Mouse (Mus musculus) megakaryocyte, embryonic 14.5 days (primary cell): ENCODE data around the gene Slc25a45. TPM values are rescaled to one million over a fixed set of nuclear protein-coding genes. Genes with fewer than 3 reads are reported as not detected.

Source experiments
- H3K27me3 ChIP-seq: replicated peaks from 2 replicates; pipeline ENCODE3; 2012; ENCODE audit warnings: inconsistent platforms
- H3K36me3 ChIP-seq: replicated peaks from 2 replicates; pipeline ENCODE3; 2012; ENCODE audit warnings: low read length, inconsistent platforms, mixed read lengths
- H3K4me1 ChIP-seq: 2 replicates; pipeline ENCODE4 v1.6.1; 2012; ENCODE audit warnings: inconsistent platforms
- H3K4me3 ChIP-seq: replicated peaks from 2 replicates; pipeline ENCODE3; 2012; ENCODE audit warnings: moderate library complexity, mild to moderate bottlenecking, inconsistent platforms
- H3K9me3 ChIP-seq: 2 replicates; pipeline ENCODE4 v1.6.1; 2012; ENCODE audit warnings: inconsistent platforms
- FLI1 ChIP-seq: IDR thresholded peaks from 2 replicates; pipeline ENCODE4 v1.6.1; 2012; ENCODE audit warnings: low read length, inconsistent platforms, mixed read lengths
- GATA1 ChIP-seq: IDR thresholded peaks from 3 replicates; pipeline ENCODE4 v1.6.1; 2012; ENCODE audit warnings: mixed read lengths, low read length, inconsistent platforms, borderline replicate concordance
- polyA plus RNA-seq: library from polyadenylated mRNA; stranded (reverse); fragments of >175 nt; gene quantifications from 2 replicates; pipeline ENCODE4 v1.2.3, GENCODE M21; 2012; ENCODE audit warnings: low replicate concordance; ENCODE audit not compliant: insufficient read depth

The Slc25a45 gene
- polyA plus RNA-seq, 1 experiment, result 3.6 TPM

DNA sequence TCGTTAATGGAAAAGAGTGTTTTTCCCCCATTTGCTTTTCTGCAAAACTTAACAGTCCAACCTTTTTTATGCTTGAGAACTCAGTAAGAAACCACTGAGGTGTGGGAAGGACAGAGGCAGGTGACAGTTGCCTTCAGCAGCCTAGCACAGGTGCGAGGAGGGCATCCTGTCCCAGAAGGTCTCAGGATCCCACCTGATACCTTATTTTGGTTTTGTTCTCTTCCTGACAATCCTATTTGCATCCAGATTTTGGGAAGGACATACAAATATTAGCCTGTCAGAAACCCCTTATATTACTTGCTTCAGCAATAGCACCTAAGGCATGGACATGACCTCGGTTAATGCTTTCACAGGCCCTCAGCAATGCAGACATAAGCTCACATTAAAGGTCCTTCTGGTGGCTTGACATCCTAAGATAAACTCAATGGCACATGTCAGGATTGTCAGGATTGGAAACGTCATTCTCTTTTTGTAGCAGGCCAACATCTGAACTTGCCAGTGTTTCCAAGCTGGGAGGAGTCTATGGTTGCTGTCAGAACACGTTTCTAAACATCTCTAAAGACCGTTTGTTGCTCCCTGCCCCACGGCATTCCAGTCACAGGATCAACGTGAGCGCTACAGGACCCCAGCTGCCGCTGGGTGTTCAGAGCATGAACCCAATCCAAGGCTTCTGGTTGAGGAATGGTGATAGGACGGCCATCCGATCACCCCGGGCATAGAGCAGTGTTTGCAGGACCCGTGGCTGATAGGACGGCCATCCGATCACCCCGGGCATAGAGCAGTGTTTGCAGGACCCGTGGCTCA is 37.3 kb upstream of the Slc25a45 start:
- Histone ChIP-seq H3K9me3 (no peaks in the 10 kb centered on the region), H3K4me1 (peaks cover 81% of the 10 kb centered on the region), H3K27me3 (no peaks in the 10 kb centered on the region), H3K4me3 (peak overlapping the region; percentile 99), H3K36me3 (peaks cover 96% of the 10 kb centered on the region)
- no peak for TF ChIP-seq FLI1
- TF ChIP-seq GATA1, result no peak

DNA sequence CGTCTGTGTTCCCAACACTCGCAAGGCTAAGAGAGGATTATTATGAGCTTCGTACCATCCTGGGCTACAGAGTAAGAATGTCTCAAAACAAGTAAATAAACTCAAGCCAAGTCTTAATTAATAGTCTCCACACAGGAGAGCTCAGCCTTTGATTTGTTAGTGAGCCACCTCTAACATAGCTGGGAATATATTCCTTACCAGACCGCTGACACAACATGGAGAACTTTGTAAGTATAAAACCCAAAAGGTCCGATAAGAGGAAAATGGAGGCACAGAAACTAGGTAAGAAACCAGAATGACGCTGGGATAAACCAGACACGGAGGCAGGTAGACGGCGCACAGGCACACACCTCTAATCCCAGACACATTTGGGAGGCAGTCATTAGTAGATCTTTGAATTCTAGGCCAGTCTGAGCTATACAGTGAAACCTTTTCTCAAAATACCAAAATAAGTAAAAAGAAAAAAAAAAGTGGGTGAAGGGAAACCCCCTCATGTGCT is 36.7 kb upstream of the Slc25a45 start:
- TF ChIP-seq GATA1 (no peak), FLI1 (no peak)
- Histone ChIP-seq H3K4me1 (peaks cover 74% of the 10 kb centered on the region), H3K4me3 (peak overlapping the region; percentile 99)

DNA sequence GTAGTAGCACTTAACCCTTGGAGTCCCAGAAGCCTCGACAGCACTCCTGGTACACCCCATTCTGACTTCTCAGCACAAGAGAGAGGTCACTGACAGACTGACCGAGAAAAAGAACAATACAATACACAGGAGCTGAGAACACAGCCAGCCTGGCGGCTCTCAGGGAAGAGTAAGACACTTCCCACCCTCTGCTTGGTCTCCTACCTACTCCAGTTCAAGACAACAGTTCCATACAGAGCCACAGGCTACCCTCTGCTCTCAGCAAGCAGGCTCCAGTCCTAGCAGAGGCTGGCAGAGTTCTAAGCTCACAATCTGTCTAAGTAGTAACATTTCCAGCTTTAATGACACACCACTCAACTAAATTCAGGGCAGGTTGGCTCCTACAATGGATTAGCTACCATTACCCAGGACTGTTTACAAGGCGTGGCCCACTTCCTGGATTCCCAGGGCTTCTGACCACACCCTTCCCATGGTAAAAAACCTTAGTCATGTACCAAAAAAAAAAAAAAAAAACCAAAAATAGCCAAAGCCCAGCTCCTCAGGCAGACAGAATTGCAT is 36.1 kb upstream of the Slc25a45 start:
- peaks cover 69% of the 10 kb centered on the region for H3K4me1 ChIP-seq

More for the DNA sequence above, 36.7 kb upstream of the Slc25a45 start:
- Histone ChIP-seq H3K27me3 (no peaks in the 10 kb centered on the region), H3K9me3 (no peaks in the 10 kb centered on the region), H3K36me3 (peaks cover 90% of the 10 kb centered on the region)

DNA sequence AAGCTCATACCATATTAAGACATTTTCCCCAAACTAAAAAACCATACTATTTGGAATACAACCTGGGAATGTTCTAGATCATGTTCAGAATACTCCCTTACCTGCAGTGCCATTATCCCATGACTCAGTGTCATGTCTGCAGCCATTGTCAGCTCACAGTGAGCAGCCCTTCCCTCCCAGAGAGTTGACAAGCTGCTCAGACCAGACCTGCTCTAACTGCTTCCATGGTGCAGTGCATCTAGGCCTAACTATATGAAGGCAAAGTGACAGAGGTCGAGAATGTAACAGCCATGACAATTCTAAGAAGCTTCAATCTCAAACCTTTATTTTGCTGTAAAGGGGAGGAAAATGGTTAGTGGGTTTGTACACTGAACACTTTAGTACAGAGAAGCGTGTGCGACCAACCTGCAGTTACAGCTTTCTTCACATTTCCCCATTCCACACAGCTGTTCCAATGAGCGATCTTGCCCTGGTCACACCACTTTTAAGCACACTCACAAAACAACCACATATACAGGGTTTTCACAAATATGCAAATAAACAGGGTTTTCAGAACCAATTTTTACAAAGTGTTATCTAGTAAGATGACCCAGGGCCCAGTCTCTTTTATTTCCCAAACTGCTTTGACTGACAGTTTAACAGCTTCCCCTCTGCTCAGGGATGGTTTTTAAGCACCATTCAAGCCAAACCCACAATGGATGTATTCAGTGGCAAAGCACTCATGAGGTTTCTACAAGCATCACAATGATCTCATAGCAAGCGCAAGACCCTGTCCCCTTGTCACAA is 35.4 kb upstream of the Slc25a45 start:
- Histone ChIP-seq H3K36me3 (peaks cover 77% of the 10 kb centered on the region), H3K4me3 (peak overlapping the region; percentile 99), H3K9me3 (no peaks in the 10 kb centered on the region), H3K4me1 (peaks cover 68% of the 10 kb centered on the region), H3K27me3 (no peaks in the 10 kb centered on the region)
- TF ChIP-seq FLI1 (no peak), GATA1 (no peak)

More for the DNA sequence above, 36.1 kb upstream of the Slc25a45 start:
- TF ChIP-seq GATA1 (no peak), FLI1 (no peak)
- Histone ChIP-seq H3K36me3 (peaks cover 84% of the 10 kb centered on the region), H3K27me3 (no peaks in the 10 kb centered on the region), H3K9me3 (no peaks in the 10 kb centered on the region), H3K4me3 (peak overlapping the region; percentile 99)

DNA sequence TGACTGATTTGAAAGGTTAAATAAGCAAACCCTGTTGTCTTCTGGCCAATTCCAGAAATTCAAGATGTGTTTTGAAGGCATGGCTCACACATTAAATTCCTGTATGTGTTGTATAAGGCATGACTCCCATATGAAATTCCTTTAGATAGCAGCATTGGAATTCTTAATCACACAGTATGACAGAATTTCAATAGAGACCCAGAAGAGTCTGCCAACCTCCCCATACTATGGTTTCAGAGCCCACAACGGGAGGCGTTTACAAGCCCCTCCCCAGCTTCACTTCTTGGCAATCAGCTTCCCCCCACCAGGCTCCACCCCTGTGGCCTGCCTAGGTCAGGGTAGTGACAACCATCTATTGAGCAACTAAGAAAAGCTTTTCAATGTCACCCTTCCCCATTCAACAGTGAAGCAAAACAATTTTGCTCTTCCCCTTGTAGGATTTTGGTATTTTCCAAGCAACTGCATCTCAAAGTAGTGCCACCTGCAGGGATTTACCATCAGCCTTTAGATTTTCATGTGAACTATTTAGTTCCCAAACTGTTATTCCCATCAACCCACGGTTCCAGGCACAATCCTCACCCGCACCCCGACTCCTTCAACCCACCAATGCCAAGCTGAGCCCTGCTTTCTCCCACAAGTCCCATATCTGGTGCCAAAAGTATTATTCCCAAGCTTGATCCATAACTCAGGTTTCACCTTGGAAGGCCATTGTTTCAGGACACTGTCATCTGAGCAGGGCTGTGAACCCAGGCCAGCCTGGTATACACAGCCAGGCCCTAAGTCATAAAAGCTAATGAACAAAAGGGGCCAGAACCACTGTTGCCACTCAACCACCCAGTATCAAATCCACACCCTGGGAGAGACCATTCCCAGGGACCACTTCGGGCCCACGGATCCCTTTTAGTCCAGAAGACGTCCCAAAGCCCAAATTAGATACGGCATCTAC is 34.5 kb upstream of the Slc25a45 start:
- Histone ChIP-seq H3K4me3 (peak overlapping the region; percentile 99), H3K9me3 (no peaks in the 10 kb centered on the region), H3K36me3 (peaks cover 69% of the 10 kb centered on the region), H3K27me3 (no peaks in the 10 kb centered on the region), H3K4me1 (peaks cover 68% of the 10 kb centered on the region)
- TF ChIP-seq FLI1, result no peak
- no peak for TF ChIP-seq GATA1

DNA sequence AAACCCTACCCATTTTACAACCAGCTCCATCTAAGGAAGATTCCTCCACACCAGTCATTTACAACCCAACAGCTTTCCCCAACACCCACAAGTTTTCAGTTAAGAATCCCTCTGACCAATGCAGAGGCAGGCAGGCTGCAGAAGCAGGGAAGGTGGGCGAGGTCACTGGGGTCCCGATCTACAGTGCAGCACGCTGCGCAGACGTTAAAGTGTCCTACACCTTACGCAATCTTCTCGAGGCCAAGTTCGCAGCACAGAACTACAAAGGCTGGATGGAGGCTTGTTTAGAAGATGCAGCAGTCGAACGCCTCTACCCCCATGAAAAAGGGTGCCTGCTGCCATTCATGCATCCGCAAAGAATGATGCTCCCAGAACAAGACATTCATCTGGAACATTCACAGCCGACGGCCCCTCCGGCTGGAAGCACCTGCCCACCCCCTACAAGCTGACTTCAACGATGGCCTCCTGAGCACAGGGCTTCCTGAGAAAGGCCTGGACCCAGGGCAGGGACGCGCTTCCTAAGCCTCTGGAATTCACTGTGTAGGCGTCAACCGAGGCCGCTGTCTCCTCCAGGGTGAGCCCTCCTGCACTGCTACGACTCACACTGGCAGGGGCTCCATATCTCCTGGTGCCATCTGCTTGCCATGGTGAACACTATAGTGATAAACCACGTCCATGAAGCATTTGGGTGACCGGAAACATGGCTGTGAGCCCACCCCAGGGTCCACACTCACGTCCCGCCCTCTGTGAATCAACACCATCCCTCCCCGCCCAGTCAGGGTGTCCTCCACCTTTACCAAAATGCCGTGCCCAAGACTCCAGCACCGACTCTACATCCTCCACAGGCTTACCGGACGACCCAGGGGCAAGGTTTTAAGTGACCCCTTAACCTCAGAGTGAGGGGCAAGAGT is 33.6 kb upstream of the Slc25a45 start:
- no peak; the same call in 1 of the 2 replicates for TF ChIP-seq FLI1
- TF ChIP-seq GATA1, result peak; percentile 77; the same call in 2 of the 3 replicates
- Histone ChIP-seq H3K4me1 (peaks cover 68% of the 10 kb centered on the region), H3K9me3 (no peaks in the 10 kb centered on the region), H3K27me3 (no peaks in the 10 kb centered on the region), H3K4me3 (peak overlapping the region; percentile 99), H3K36me3 (peaks cover 59% of the 10 kb centered on the region)

DNA sequence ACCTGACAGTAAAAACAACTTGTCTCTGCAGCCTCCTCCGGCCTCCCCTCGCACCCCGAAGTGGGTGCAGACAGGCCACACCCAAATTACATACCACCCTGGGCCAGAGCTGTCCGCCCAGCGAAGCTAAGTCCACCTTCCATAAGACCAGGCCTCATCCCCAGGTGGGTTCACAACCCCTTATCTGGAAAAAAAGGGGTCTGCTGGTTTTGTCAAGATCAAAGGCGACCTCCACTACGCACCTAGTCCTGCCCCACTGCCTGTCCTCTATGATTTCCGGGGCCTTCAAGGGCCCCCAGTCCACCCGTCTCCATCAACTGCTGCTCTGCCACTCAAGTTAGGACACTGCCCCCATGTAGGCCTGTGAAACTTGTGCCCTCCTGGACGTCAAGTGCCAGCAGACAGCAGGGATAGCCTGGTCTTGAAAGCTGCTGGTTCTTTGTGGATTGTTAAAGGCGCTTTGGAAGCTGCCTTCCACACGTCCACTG is 32.7 kb upstream of the Slc25a45 start:
- Histone ChIP-seq H3K4me1 (peaks cover 68% of the 10 kb centered on the region), H3K9me3 (no peaks in the 10 kb centered on the region), H3K36me3 (peaks cover 50% of the 10 kb centered on the region), H3K27me3 (no peaks in the 10 kb centered on the region), H3K4me3 (peak overlapping the region; percentile 99)
- no peak for TF ChIP-seq FLI1
- TF ChIP-seq GATA1, result no peak

DNA sequence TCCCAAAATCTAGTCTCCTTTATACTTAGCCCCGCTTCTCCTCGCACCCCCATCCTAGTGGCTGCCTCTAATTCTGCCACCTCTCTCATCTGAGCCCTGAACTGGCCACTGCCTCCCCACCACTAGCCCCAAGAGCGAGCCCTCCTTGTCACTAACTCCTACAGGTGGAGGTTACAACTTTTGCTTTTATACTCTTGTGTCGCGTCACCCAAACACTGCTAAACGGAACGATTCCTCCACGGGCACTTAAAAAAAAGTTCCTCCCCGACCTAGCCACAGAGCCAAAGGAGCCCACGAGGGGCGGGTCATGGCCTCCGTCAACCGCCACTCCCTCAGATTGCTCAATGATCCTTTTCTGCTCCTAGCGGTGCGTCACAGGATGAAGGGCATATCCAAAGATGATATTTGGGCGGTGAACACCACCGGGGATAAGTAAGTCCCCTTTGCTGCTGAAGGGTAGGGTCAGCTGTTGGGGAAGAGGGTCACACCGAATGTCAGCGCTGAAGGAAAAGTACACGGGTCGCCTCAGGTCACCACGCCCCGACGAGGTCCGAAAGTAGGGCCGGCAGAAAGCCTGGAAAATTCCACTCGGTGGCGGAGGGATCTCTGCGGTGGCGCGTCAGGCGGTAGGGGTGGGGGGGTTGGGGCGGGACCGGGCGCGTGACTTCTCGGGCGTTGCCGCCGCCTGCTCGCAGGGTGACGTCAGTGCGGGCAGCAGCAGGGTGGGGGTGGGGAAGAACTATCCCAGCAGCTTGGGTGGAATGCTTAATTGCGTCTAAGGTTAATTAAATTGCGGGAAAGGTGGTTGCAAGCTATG is 32.1 kb upstream of the Slc25a45 start:
- peaks cover 47% of the 10 kb centered on the region for H3K36me3 ChIP-seq
- no peaks in the 10 kb centered on the region for H3K9me3 ChIP-seq
- H3K27me3 ChIP-seq, result no peaks in the 10 kb centered on the region
- H3K4me3 ChIP-seq, result peak overlapping the region; percentile 99
- no peak for TF ChIP-seq FLI1
- no peak for TF ChIP-seq GATA1
- peaks cover 68% of the 10 kb centered on the region for H3K4me1 ChIP-seq
